Mouse (Mus musculus) liver, embryonic 15.5 days (tissue): ENCODE results near the gene Arid5b. TPM values are rescaled to one million over a fixed set of nuclear protein-coding genes. Genes with fewer than 3 reads are reported as not detected.

Experiments used
- ATAC-seq: fragments of 200-750 bp; cut with Nextera tagmentation; 2 replicates; pipeline ENCODE4 v1.8.0; 2017; ENCODE audit warnings: moderate number of reproducible peaks, mild to moderate bottlenecking, moderate library complexity; ENCODE audit not compliant: insufficient read depth
- H3K27ac ChIP-seq: fragments of 300-500 bp; sonication (generic); replicated peaks from 2 replicates; pipeline ENCODE4 v1.5.1; 2015; ENCODE audit warnings: mild to moderate bottlenecking, inconsistent platforms
- H3K27me3 ChIP-seq: fragments of 300-500 bp; sonication (generic); 2 replicates; pipeline ENCODE4 v1.6.1; 2015; ENCODE audit warnings: mild to moderate bottlenecking, inconsistent platforms
- H3K36me3 ChIP-seq: fragments of 300-500 bp; sonication (generic); replicated peaks from 2 replicates; pipeline ENCODE4 v1.6.1; 2015; ENCODE audit warnings: moderate library complexity, mild to moderate bottlenecking, inconsistent platforms
- H3K4me1 ChIP-seq: fragments of 300-500 bp; sonication (generic); replicated peaks from 2 replicates; pipeline ENCODE4 v1.6.1; 2015; ENCODE audit warnings: inconsistent platforms
- H3K4me2 ChIP-seq: fragments of 300-500 bp; sonication (generic); 2 replicates; pipeline ENCODE4 v1.6.1; 2015; ENCODE audit warnings: moderate library complexity, mild to moderate bottlenecking, inconsistent platforms
- H3K4me3 ChIP-seq: fragments of 300-500 bp; sonication (generic); replicated peaks from 2 replicates; pipeline ENCODE4 v1.5.1; 2015; ENCODE audit warnings: mild to moderate bottlenecking, inconsistent platforms
- H3K9ac ChIP-seq: fragments of 300-500 bp; sonication (generic); 2 replicates; pipeline ENCODE4 v1.6.1; 2015; ENCODE audit warnings: moderate library complexity, mild to moderate bottlenecking, inconsistent platforms
- H3K9me3 ChIP-seq: fragments of 300-500 bp; sonication (generic); replicated peaks from 2 replicates; pipeline ENCODE4 v1.6.1; 2016; ENCODE audit warnings: inconsistent platforms
- WGBS: fragments of 180-500 bp; shearing (Covaris S2); methylation state at CpG from one replicate; pipeline ENCODE4 v1.1.7; 2015; ENCODE audit warnings: mixed read lengths; ENCODE audit not compliant: insufficient replicate concordance; 5-methylcytosine and 5-hydroxymethylcytosine counted together
- polyA plus RNA-seq: library from polyadenylated mRNA; unstranded; fragments of >200 nt; fragmentation: Nextera tagmentation; extraction: Ambion mirVana; gene quantifications from 2 replicates; pipeline ENCODE4 v1.2.1, GENCODE M21; 2015

Arid5b gene
- polyA plus RNA-seq, 1 experiment from 2014 or later = 5.8 TPM

- Histone ChIP-seq H3K4me3 (no peak overlapping the region), H3K9me3 (no peaks in the 10 kb centered on the region)
- WGBS = 68% methylated on average over 8 of the region's 8 CpGs
Observed at GRCm38 (mm10) chr10:68044864-68045263, 233.7 kb downstream of the Arid5b start.

GRCm38 (mm10) chr10:68043973-68044372 is 234.6 kb downstream of the Arid5b start:
- no peak overlapping the region for H3K27ac ChIP-seq
- no peak overlapping the region for H3K9ac ChIP-seq
- H3K4me1 ChIP-seq = no peaks in the 10 kb centered on the region
- no peaks in the 10 kb centered on the region for H3K36me3 ChIP-seq
- no peak overlapping the region for H3K4me3 ChIP-seq
- 44% methylated on average over 6 of the region's 6 CpGs for WGBS
- H3K27me3 ChIP-seq = no peaks in the 10 kb centered on the region
- no peaks in the 10 kb centered on the region for H3K9me3 ChIP-seq
- no peak overlapping the region for H3K4me2 ChIP-seq
- no peak for ATAC-seq

More at GRCm38 (mm10) chr10:68044864-68045263, 233.7 kb downstream of the Arid5b start:
- H3K9ac ChIP-seq = no peak overlapping the region
- H3K36me3 ChIP-seq = no peaks in the 10 kb centered on the region
- no peak overlapping the region for H3K4me2 ChIP-seq
- H3K27ac ChIP-seq = no peak overlapping the region
- H3K27me3 ChIP-seq = no peaks in the 10 kb centered on the region
- H3K4me1 ChIP-seq = no peaks in the 10 kb centered on the region
- no peak for ATAC-seq
